Mouse (Mus musculus) fat pad, adult 2 months (tissue): Measurements from ENCODE around the gene Hlcs.
A peak's percentile ranks its signal among the peaks of the same experiment; 100 is the strongest.
"Not testable (repeated sequence)": the region's sequence is repeated elsewhere in the genome, so short reads cannot be mapped to it uniquely, and the experiment has no call there.

Experiments used
- DNase-seq: peaks from one replicate; pipeline ENCODE4 v3.0.0-alpha.2; 2011; ENCODE audit warnings: low read depth, low spot score; ENCODE audit errors: extremely low read depth

Hlcs gene

DNA sequence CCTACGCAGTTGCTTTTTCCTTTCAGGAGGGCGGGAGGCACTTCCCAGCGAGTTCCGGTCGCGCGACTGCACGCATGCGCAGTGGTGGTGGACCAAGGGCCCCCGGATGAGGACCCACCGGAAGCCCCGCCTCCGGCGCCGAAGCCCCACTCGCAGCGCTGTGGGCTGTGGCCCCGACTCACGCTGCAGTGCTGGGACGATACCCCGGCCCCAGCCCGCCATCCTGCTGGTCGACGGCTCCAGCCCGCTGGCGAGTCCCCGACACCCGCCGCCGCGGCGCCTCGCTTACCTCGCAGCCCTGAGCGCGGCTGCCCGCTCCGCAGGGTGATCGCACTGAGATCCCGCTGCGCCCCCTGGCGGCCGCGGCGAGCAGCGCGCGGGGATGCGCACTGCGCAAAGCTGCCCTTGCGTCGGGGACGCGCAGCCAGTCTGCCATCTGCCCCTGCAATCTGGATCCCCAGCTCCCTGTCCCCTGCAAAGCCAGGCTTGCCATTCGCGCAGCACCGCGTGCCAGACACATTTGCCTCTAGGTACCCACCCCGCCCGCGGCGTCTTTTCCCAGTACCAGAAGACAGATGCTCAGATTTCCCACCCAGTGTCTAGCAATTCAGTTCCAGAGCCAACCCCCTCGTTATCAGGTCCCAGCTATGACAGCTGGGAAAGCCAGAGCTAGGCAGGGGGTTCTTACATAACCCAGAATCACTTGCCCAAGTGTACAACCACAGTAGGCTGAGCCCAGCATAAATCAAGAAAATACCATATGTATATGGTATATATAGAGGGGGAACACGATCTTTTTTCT, at the start of gene Hlcs:
TSS of gene Hlcs (minus strand) at position 343 of the 802 bp plus-strand sequence.
- DNase-seq = no peak

GRCm38 (mm10) chr16:94362174-94362873, 49.0 kb upstream of the Hlcs start:
- DNase-seq = no peak

DNA sequence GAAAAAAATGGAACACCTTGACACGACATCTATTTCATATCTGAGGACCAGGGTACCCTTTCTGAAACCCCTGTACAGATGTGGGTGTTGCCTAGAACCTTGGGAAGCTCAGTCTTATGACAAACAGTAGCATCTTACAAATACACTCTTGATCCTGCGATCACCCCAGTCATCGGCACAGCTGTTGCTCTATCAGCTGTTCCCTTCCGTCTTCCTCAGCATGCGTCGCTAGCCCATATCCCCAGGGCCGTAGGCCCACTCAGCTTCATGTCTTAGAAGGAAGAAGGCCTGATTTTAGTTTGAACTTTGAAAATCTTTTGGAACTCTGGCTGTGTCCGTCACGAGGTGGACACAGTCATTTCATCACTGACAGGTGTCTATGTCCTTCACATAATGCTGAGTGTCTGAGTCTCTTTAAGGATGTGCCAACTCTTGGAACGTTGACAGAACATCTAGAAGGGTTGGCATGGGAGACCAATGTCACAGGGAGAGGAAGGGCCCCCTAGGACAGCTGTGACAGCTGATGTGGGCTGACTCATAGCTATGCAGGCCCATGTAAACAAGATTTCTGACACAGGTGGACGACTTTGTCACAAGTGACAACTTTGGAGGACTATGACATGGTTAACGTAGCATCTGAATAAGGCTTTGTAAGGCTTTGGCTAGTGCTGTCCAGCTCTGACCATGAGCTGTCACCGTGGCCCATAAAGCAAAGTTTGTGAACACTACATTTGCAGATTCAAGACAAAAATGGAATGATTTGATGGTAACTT, 47.4 kb upstream of the Hlcs start:
- DNase-seq = no peak

DNA sequence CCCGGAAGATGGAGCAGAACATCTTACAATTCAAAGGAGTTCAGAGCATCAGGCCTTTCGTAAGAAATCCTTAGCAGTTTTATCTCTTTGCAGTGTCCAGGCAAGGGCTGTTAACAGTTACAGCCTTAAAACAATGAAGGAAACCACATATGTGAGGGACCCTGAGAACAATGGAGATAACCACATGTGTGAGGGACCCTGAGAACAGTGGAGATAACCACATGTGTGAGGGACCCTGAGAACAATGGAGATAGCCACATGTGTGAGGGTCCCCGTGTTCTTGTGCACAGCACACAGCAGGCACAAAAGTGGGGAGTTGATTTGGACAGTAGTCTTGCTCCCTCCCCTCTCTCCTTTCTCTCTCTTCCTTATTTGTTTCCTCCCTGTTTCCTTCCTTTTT, 44.7 kb upstream of the Hlcs start:
- DNase-seq = no peak

GRCm38 (mm10) chr16:94356776-94357494, 43.6 kb upstream of the Hlcs start:
- DNase-seq = no peak

DNA sequence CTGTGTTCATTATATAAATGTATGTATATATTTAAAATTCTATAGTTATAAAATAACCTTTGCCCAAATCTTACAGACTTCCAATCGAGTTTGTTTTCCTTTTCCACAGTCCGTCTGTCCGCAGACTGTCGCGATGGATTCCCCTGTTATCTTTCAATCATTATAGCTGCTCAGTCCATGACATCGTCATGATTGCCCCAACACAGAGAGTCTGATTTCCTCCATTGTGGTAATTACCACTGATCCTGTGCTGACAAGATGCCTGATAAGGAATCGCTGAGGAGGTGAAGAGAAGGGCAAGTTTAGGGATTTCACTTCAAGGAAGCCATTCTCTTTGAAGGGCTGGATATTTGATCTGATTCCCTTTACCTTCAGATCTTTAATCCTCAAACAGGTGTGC, 42.7 kb upstream of the Hlcs start:
- DNase-seq = no peak

DNA sequence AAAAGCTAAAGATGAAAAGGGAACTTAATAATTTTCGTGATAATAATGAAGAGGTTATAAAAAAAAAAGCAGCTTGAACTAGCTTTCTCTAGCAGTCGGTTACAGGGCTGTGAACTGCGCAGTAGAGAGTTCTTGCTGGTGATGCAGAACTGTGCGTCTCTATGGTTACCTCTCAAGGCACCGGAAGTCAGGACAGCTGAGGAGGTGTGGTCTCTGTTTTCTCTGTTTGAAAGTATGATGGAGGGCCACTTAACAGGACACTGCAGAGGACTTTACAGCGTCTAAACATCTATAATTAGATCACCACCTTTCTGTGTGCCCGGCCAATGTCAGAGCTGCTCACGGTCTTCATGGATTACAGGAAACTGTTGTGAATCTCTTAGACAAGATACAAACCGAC, 41.1 kb upstream of the Hlcs start:
- DNase-seq = no peak

- DNase-seq = no peak
Measured at GRCm38 (mm10) chr16:94350287-94350677, 36.9 kb upstream of the Hlcs start.

DNA sequence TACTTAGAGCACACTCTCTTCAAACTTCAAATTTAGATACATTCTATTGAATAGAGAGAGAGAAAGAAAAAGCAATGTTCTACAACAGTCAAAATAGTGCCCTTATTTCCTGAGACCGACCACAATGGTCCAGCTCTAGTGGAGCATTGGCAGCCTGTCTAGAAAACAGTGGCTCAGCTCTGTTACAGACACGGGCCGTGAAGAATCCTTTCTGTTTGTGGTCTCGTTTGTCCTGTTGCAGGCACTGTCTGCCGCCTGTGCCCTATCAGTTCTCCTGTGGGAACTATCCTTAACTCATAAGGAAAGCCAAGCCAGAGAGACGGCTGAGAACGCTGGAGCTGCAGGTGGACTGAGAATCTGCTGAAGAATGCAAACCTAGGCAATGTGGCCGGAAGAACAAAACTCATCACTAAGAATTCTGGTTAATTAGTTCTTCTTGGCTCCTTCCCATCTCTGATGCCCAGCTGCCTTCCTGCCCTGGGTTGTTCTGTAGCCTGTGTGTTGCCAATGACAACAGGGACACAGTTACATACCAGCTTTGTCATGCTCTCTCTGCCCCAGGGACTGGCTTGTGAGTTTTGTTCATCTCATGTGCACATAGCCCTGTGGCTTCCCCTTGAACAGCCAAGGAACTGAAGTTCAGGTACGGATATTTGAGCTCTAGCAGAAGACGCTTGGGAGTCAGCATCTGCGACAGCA, 36.4 kb upstream of the Hlcs start:
- DNase-seq = no peak

DNA sequence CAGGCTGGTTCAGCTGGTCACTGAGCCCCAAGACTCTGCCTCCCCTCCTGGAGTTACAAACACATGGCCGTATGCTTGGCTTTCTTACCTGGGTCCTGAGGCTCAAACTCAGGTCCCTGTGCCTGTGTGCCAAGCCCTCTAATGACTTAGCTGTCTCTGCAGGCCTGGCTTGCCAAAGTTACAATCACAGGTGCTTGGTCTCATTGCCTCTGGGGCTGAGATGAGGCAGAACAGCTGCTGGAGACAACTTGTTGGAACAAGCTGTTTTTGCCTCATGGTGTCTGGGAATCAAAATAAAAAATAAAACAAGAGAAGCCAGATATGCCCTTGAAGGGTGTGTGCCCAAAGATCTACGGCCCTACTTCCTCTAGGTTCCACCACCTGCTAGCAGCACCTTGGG, 35.4 kb upstream of the Hlcs start:
- DNase-seq = peak; percentile 90

DNA sequence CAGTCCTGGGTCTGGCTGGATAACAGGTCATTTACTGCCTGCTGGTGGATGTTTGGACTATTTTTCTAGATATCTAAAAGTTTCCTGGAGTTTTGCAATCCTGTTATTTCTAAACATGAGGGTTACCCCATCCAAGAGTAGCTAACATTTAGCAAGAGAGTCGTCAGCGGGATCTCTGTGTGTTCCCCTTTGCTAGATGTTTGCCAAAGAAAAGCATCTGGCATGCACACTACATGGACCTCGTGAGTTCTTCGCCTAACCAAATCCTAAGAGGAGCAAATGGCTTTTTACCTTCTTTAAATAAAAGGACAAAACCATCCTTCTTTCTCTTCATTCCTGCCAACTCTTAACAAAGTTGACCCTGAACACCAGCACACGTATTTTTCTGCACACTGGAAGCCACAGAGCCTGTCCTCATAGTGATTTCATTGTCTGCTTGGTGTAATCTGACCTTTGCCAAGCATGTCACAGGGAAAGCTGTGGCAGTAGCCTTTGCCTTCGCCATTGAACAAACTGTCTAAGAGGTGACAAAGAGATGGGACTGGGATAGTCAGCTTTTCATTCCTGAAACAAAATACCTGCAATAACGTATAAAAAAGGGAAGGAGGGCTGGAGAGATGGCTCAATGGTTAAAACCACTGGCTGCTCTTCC, 33.8 kb upstream of the Hlcs start:
- peak; percentile 92 for DNase-seq

DNA sequence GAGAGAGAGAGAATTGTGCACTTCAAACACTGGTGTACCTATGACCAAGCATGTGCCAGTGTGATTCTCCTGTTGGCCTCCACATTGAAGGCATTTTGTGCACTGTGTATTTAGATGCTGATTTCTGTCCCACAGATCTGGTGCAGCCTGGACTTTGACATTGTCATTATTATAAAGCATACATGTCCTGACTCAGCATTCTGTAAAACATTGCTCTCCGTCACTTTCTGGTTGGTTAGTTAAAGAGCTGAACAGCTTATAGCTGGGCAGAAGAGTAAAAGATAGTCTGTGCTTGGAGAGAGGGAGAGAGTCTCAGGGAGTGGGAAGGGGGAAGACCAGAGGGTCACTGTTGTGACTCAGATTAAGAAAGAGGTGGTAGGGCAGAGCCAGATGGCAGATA, 32.4 kb upstream of the Hlcs start:
- DNase-seq = no peak

- not testable (repeated sequence) for DNase-seq
Measured at GRCm38 (mm10) chr16:94339164-94340160, 26.1 kb upstream of the Hlcs start.

- no peak for DNase-seq
Measured at GRCm38 (mm10) chr16:94335656-94336055, 22.3 kb upstream of the Hlcs start.

DNA sequence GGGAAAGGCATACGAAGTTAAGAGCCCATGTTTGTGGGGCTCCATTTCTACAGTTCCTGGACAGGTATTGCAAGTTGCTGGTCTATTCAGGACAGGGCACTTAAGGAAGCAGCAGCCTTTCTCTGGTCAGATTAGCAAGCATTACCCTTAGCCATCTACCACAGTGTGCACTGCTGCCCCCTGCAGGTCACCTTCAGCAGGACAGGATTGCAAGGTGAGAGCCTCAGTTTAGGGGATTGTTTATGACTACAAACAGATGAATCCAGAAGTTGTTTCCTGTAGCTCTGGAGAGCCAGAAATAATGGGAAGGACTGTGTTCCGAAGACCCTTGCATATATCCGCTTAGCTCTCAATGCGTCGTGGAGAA, 18.5 kb upstream of the Hlcs start:
- no peak for DNase-seq

GRCm38 (mm10) chr16:94331233-94331885, 18.0 kb upstream of the Hlcs start:
- no peak for DNase-seq

GRCm38 (mm10) chr16:94330429-94330828, 17.1 kb upstream of the Hlcs start:
- DNase-seq = no peak
